Mouse (Mus musculus) bone marrow, adult 2 months (tissue): Measurements from ENCODE around the gene Pold4.

Experiments
- CTCF ChIP-seq: fragments of 200-500 bp; IDR thresholded peaks from 2 replicates; pipeline ENCODE4 v1.5.1; 2011; ENCODE audit warnings: low read length, control low read depth; ENCODE audit not compliant: control insufficient read depth, insufficient read depth
- POLR2A ChIP-seq: fragments of 200-500 bp; IDR thresholded peaks from 2 replicates; pipeline ENCODE4 v1.6.1; 2011; ENCODE audit warnings: low read depth, mild to moderate bottlenecking, control low read depth, low read length, borderline replicate concordance; ENCODE audit not compliant: control insufficient read depth

- TF ChIP-seq CTCF: no peak
- no peak for TF ChIP-seq POLR2A
Observed at GRCm38 (mm10) chr19:4196048-4196447, 35.7 kb upstream of the Pold4 start.
